Mouse (Mus musculus): Measurements from ENCODE around the gene Alpk3.

- TF ChIP-seq CTCF (IDR thresholded peaks at IDR 0.05; ENCODE audit: control insufficient read depth, insufficient read depth, insufficient replicate concordance, low read depth, low read length) (no peak), POLR2A (IDR thresholded peaks at IDR 0.05; ENCODE audit: control insufficient read depth, low read depth, low read length) (no peak)
Observed at GRCm38 (mm10) chr7:81055709-81056370, 1.6 kb upstream of the Alpk3 start.
